Mouse (Mus musculus): ENCODE measurements around the gene Susd5.
"Not testable (repeated sequence)": the region's sequence is repeated elsewhere in the genome, so short reads cannot be mapped to it uniquely, and the experiment has no call there.

Susd5 gene

GRCm38 (mm10) chr9:114073681-114074080 lies 16.7 kb downstream of the Susd5 start:
- no peak for DNase-seq

- DNase-seq, result no peak
These were observed 29.5 kb downstream of the Susd5 start for GRCm38 (mm10) chr9:114086422-114086821.

GRCm38 (mm10) chr9:114087106-114087815 lies 30.3 kb downstream of the Susd5 start:
- no peak for DNase-seq

GRCm38 (mm10) chr9:114088885-114089284 lies 31.9 kb downstream of the Susd5 start:
- DNase-seq, result not testable (repeated sequence)

- peak in 1 of 2 experiments; percentile 34 for DNase-seq
These were observed 35.2 kb downstream of the Susd5 start for GRCm38 (mm10) chr9:114092188-114092587.

- no peak for DNase-seq
These were observed 37.9 kb downstream of the Susd5 start for GRCm38 (mm10) chr9:114094854-114095253.

GRCm38 (mm10) chr9:114098716-114099302 lies 41.9 kb downstream of the Susd5 start:
- DNase-seq, result no peak

GRCm38 (mm10) chr9:114110268-114110667 lies 53.3 kb downstream of the Susd5 start:
- DNase-seq, result no peak

GRCm38 (mm10) chr9:114111161-114111560 lies 54.2 kb downstream of the Susd5 start:
- DNase-seq, result no peak

GRCm38 (mm10) chr9:114112226-114112625 lies 55.3 kb downstream of the Susd5 start:
- no peak for DNase-seq

- peak in 1 of 2 experiments; percentile 49 for DNase-seq
These were observed 57.1 kb downstream of the Susd5 start for GRCm38 (mm10) chr9:114113911-114114623.

- DNase-seq, result peak; percentile 50 to 82
These were observed 59.7 kb downstream of the Susd5 start for GRCm38 (mm10) chr9:114116672-114117071.

GRCm38 (mm10) chr9:114122862-114123261 lies 65.9 kb downstream of the Susd5 start:
- not testable (repeated sequence) for DNase-seq

GRCm38 (mm10) chr9:114129273-114129835 lies 72.4 kb downstream of the Susd5 start:
- DNase-seq, result not testable (repeated sequence)
